Mouse (Mus musculus) cerebellum, postnatal 25 days (tissue): ENCODE data around the gene 1700030K09Rik.

Experiments
- DNase-seq, 2 experiments: peaks; one replicate each; pipeline ENCODE4 v3.0.0; 2021; ENCODE audit warnings: mixed read lengths in 2 of 2

1700030K09Rik gene

GRCm38 (mm10) chr8:72464211-72464610 is 20.5 kb downstream of the 1700030K09Rik start:
- no peak for DNase-seq

- no peak for DNase-seq
Measured at GRCm38 (mm10) chr8:72469243-72469642, 25.6 kb downstream of the 1700030K09Rik start.

- DNase-seq, result no peak
Measured at GRCm38 (mm10) chr8:72469984-72470383, 26.3 kb downstream of the 1700030K09Rik start.

GRCm38 (mm10) chr8:72470684-72471083 is 27.0 kb downstream of the 1700030K09Rik start:
- DNase-seq, result peak in 1 of 2 experiments; percentile 45

GRCm38 (mm10) chr8:72474826-72475546 is 31.3 kb downstream of the 1700030K09Rik start, which contains the start of gene Cherp:
Cherp (minus strand) TSS chr8:72475226.
- peak; percentile 98 for DNase-seq

GRCm38 (mm10) chr8:72485456-72486199 is 41.9 kb downstream of the 1700030K09Rik start:
- DNase-seq, result peak in 1 of 2 experiments; percentile 35

GRCm38 (mm10) chr8:72487014-72487413 is 43.3 kb downstream of the 1700030K09Rik start:
- no peak for DNase-seq

- peak in 1 of 2 experiments; percentile 37 for DNase-seq
Measured at GRCm38 (mm10) chr8:72491017-72491416, 47.3 kb downstream of the 1700030K09Rik start.

GRCm38 (mm10) chr8:72491680-72492621 is 48.3 kb downstream of the 1700030K09Rik start, which contains the start of gene Slc35e1:
Slc35e1 (minus strand) TSS chr8:72492614.
- DNase-seq, result peak in 1 of 2 experiments; percentile 61

- DNase-seq, result peak; percentile 99 to 100
Measured at GRCm38 (mm10) chr8:72492622-72493081, 49.0 kb downstream of the 1700030K09Rik start.

- DNase-seq, result no peak
Measured at GRCm38 (mm10) chr8:72493381-72493780, 49.7 kb downstream of the 1700030K09Rik start.

- peak; percentile 42 to 50 for DNase-seq
Measured at GRCm38 (mm10) chr8:72495411-72496111, 51.9 kb downstream of the 1700030K09Rik start.

GRCm38 (mm10) chr8:72496217-72496616 is 52.5 kb downstream of the 1700030K09Rik start:
- no peak for DNase-seq

GRCm38 (mm10) chr8:72497911-72498310 is 54.2 kb downstream of the 1700030K09Rik start:
- DNase-seq, result peak in 1 of 2 experiments; percentile 50

GRCm38 (mm10) chr8:72498527-72498926 is 54.8 kb downstream of the 1700030K09Rik start:
- DNase-seq, result no peak

- no peak for DNase-seq
Measured at GRCm38 (mm10) chr8:72499521-72500284, 56.0 kb downstream of the 1700030K09Rik start.

- DNase-seq, result peak; percentile 87 to 89
Measured at GRCm38 (mm10) chr8:72500521-72500931, 56.8 kb downstream of the 1700030K09Rik start.

- DNase-seq, result peak; percentile 85 to 87
Measured at GRCm38 (mm10) chr8:72504137-72504536, 60.5 kb downstream of the 1700030K09Rik start.

- peak; percentile 80 to 82 for DNase-seq
Measured at GRCm38 (mm10) chr8:72504637-72505314, 61.1 kb downstream of the 1700030K09Rik start.

- peak in 1 of 2 experiments; percentile 50 for DNase-seq
Measured at GRCm38 (mm10) chr8:72507505-72507904, 63.8 kb downstream of the 1700030K09Rik start.
